Mouse (Mus musculus): ENCODE measurements around the gene Elavl3.
"Not testable (repeated sequence)": the region's sequence is repeated elsewhere in the genome, so short reads cannot be mapped to it uniquely, and the experiment has no call there.

Elavl3 gene

DNA sequence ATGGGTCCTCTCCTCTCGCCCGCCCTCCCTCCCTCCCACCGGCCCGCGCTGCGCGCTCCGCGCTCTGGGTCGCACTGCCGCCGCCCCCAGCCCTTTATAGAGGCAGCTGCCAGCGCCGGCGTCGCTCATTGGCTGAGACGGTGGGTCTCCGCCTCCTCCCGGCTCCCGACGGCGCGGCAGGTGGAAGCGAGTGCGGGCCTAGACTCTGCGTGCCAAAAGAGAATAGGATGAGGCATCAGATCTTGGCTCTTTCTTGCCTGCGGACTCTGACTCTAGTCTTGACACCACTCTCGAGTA is at the start of gene Elavl3:
Elavl3 (minus strand) TSS at position 66 of the 297 bp plus-strand sequence.
- peak; percentile 93 to 94 for DNase-seq (ENCODE audit: low spot score in 2 of 2)

DNA sequence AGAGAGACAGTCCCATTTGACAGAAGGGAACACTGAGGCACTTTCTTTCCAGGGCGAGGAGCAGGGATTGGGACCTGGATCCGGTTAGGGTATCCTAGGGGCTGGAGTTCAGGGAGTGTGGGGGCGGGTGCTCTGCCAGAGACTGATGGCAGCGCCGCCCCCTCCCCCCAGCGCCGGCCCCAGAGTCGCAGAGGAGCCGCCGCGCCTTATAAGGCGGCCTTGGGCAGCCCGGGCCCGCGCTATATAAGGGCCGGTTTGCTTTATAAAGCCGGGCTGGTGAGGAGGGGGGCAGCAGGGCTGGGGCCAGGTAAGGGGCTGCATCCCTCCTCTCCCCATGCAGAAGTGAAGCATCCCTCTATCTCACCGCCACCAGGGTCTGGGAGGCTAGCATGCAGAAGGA is 48.1 kb upstream of the Elavl3 start:
- no peak for DNase-seq (ENCODE audit: low spot score in 2 of 2)

DNA sequence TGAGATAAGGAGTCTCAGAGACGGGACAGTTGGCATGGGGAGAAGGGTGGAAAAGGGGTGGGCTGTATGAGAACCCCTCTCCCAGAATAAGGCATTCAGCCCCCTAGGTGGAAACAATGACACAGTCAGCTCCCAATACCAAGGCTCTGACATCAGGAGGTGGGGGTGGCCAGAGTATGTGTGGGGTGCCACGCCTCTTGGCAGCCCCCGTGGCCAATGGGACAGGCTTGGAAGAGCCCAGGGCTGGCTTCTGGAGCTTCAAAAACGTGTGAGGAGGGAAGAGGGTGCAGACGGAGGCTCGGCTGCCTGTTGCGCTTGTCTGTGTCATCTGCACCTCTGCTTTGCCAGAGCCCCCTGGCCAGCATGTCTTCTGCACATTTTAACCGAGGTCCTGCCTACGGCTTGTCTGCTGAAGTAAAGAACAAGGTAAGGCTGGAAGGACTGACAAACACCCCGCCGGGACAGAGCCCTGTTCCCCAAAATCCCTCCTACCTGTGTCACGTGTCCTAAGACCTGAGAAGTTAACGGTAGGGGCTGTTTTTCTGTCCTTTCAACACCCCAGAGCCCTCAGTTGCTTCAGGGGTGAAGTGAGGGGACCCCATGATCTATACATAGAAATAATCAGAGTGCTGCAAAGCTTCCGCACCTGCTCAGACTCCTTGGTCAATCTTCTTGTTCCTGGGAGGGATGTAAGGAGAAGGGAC is 47.3 kb upstream of the Elavl3 start, which contains the start of gene Cnn1:
Cnn1 (plus strand) TSS at position 224 of the 704 bp plus-strand sequence.
- DNase-seq (ENCODE audit: low spot score in 2 of 2): no peak

DNA sequence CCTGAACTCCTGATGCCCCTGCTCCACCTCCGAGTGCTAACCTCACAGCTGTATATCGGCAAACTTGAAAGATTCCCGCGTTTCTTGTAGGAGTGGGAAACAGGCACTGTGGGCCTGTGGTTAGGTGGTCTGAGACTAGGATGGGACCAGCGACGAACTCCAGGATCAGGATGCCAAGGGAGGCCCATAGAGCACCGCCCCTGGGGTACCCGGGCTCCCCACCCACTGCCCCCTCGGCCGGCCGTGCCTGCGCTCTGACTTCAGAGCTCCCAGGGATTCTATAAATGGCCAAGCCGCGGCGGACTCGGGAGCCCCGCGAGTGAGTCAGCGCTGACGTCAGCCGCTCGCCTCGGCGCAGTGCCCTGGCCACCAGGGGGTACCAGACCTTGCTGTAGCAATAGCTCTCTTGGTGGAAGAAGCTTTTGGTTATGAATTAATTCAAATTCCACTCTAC is 44.1 kb upstream of the Elavl3 start:
- DNase-seq (ENCODE audit: low spot score in 2 of 2): peak; percentile 67 to 76

DNA sequence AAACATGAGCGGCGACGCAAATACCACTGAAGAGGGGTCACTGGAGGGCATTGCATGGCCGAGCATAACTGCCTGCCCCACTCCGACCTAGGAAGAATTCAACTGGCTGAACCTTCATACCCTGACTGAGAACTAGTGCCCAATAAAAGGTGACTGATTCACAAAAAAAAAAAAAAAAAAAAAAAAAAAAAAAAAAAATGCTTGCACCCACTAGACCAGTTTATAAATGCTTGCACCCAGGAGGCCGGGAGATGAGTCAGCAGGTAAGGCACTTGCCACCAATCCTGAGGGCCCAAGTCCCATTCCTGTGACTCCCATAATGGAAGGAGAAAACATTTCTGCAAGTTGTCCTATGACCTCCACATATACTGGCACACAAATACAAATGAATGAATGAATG is 40.9 kb upstream of the Elavl3 start:
- no peak for DNase-seq (ENCODE audit: low spot score in 2 of 2)

DNA sequence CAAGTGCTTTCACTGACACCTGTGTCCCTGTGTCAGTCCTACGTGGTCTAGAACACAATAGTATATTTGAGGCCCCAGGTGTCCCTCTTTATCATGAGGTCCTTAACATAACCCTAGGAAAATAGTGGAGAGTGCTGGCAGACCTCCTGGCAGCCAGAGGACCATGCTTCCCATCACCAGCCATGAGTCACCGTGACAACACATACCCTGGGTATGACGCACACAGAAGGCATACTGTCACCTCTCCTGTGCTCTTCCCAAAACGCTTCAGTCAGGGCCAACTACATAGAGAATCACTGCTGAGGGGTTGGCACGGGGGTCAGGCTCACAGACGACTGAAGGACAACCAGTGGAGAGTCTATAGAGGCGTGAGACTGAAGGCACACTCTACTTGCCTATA is 38.2 kb upstream of the Elavl3 start:
- DNase-seq (ENCODE audit: low spot score in 2 of 2): no peak

DNA sequence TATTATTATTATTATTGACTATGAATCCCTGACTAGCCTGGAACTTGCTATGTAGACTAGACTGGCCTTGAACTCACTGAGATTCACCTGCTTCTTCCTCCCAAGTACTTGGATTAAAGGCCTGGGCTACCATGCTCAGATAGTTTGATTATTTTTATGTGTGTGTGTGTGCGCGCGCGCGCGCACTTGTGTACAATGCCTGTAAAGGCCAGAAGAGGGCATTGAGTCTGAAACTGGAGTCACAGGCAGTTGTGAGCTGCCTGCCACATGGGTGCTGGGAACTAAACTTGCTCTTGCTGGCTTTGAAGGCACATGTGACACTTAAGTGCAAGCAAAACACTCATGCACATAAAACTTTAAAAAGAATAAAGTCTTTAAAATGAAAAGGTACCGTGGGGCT is 37.5 kb upstream of the Elavl3 start:
- no peak for DNase-seq (ENCODE audit: low spot score in 2 of 2)

DNA sequence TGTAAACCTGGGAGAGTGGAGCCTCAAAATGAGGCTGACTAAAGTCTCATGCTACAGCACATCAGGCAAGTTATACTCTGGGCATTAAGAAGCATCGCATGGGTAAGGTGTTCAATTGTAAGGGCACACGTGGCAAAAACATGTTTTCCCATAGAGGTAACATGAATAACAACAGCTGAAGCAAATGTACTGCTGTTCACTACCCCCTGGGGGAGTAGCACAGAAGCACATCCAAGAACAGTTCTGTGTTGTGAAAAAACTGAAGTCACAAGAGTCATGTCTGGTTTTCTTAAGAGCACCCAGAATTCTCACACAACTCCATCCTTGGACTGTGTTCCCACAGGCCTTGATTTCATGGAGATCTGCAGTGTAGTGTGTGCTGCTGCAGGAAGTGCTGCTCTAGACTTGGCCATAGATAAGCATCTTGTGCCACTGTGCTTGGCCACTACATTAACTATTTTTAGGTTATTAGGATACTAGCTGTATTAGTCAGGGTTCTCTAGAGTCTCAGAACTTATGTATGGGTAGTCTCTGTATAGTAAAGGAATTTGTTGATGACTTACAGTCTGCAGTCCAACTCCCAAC is 35.3 kb upstream of the Elavl3 start:
- DNase-seq (ENCODE audit: low spot score in 2 of 2): no peak

DNA sequence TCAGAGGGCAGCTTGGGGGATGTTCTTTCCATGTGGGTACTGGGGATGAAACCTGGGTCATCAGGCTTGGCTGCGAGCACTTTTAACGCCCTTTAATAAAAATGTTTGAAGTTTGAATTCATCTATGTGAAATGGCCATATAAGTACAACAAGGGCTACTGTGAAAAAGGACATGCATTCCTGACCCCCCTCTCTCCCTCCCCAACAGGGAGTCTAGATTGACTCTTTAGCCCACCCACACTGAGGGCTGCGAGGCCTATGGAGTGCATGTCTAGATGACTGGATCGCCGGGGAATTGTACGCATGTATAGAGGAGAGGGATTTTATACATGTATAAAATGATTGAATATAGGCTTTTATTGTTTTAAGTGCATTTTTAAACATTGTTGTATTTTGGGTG is 34.2 kb upstream of the Elavl3 start:
- DNase-seq (ENCODE audit: low spot score in 2 of 2): no peak

DNA sequence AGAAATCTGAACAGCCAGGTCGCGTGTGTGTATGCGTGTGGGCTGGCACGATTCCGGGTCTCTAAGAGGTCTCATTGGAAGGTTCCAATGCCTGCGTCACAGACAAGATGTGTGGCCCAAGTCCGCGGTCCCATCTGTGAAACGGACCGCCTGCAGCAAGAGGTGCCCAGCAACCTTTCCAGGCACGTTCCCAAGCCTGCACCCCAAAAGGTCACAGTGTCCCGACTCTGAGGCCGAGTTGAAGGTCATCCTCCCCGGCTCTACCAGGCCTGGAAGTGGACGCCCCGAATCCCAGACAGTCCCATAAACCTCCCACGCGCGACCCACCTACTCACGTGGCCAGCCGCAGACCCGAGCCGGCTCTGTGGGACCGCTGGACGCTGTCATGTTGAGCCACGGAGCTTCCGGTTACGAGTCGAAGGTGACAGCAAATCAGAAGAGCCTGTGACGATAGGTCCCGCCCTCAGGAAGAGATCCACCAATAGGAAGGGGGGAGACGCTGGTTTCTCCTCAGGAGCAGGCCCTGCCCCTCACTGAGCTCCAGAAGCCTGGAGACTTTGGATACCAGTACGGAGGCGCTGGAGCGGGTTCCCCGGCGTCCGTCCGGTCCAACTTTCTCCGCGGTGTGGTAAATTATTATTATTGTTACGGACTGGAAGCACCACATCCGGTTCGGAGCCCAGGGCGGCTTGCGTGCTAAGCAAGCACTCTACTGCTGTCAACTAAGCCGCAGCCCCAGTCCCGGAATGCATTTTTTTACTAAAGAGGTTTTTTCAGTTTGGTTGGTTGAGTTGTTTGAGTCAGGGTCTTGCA is 33.4 kb upstream of the Elavl3 start, which contains the start of gene Ecsit:
Ecsit (minus strand) TSS at position 417 of the 813 bp plus-strand sequence.
- DNase-seq (ENCODE audit: low spot score in 2 of 2): peak; percentile 98 to 99

DNA sequence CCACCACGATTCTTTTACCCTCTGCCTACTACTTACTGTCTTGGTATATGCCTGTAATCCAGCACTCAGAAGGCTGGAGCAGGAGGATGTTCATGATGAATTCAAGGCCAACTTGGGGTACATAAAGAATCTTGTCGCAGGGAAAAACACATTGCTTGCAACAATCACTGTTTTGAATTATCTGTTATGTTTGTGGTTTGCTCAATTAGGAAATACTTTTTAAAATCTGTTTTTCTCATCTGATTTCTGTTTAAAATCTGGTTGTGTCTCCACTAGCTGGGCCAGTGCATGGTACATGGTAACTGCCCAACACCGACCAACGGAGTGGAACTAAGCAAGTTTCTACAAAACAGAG is 32.8 kb upstream of the Elavl3 start:
- no peak for DNase-seq (ENCODE audit: low spot score in 2 of 2)

DNA sequence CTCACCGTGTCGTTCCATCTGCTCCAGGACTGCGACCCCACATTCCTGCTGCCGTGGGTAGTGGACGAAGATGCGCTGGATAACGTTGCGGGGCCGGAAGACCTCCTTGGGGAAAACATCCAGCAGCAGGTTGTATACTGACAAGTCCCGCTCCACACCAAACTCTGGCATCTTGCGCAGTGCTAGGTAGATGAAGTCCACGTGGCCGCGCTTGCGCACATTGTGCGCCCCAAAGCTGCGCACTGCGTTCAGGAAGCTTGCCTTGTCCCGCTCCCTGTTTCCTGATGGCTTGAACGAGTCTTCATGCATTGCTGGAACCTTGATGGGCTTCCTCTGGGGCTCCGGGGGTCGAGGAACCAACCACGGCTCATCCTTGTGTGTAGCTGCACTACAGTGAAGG is 24.4 kb upstream of the Elavl3 start:
- no peak for DNase-seq (ENCODE audit: low spot score in 2 of 2)

DNA sequence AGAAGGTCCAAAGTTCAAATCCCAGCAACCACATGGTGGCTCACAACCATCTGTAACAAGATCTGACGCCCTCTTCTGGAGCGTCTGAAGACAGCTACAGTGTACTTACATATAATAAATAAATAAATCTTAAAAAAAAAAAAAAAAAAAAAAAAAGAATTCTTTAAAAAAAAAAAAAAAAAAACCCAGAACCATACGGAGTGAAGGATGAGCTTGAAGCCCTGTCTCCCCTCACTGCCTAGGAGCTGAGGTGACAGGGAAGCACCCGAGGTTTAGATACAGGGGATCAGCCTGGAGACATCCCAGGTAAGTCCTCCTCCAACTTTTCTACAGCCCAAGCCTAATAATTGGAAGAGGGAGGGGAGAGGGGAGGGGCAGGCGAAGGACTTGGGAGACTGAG is 24.0 kb upstream of the Elavl3 start:
- not testable (repeated sequence) for DNase-seq (ENCODE audit: low spot score in 2 of 2)

DNA sequence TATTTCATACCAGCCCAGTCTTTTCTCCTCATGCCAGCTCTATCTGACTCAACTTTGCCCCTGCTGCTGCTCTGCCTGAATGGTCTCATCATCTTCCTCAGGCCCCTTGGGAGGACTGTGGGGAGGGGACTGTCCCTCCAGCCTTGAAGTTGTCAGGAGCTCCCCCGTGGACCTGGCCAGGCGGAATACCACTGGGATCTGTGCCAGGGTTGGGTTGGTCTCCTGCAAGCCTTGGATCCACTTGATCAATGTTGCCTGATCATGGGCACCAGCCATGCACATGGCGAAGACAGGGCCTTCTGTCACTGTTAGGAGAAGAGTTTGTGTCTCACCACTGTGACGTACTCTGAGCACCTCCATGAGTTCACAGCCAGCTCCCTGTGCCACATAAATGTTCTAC is 20.5 kb upstream of the Elavl3 start:
- DNase-seq (ENCODE audit: low spot score in 2 of 2): peak in 1 of 2 experiments; percentile 53

DNA sequence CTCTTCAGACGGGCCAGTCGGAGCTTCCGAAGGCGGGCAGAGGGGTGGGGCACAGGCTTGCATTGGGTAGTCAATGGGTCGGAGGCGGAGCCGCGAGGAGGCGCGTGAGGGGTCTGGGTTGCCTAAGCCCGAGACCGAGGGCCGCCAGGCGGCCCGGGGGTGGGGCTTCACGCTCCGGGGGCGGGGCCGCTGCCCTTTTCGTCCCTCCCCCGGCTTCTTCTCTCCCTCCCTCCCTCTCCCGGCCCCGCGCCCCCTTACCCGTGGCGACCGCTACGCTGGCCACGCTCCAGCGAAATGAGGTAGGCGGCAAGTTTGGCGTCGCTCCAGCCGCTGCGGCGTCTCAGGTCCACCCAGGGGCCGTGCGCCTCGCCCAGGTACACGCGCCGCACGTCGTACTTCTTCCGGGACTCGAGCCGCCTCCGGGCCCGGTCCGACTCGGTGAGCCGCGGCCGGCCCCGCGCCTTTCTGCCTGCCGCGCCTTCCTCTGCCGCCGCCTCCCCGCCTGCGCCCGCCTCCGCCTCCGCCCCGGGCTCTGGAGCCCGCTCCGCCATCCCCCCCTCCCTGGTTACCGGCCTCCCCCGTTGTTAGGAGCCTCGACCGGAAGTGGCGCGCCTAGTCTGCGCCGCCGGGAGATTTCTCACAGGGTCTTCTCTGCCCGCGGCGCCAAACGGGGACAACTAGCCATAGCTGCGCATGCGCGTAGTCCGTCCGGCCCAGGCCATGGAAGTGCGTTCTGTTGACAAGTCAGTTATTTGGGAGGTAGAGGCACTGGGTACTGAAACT is 19.2 kb upstream of the Elavl3 start, which contains the start of the genes Gm49318 and Zfp653:
Gm49318 (minus strand) TSS at position 469 of the 783 bp plus-strand sequence.
Zfp653 (minus strand) TSS at position 586 of the 783 bp plus-strand sequence.
- DNase-seq (ENCODE audit: low spot score in 2 of 2): peak; percentile 98 to 99

DNA sequence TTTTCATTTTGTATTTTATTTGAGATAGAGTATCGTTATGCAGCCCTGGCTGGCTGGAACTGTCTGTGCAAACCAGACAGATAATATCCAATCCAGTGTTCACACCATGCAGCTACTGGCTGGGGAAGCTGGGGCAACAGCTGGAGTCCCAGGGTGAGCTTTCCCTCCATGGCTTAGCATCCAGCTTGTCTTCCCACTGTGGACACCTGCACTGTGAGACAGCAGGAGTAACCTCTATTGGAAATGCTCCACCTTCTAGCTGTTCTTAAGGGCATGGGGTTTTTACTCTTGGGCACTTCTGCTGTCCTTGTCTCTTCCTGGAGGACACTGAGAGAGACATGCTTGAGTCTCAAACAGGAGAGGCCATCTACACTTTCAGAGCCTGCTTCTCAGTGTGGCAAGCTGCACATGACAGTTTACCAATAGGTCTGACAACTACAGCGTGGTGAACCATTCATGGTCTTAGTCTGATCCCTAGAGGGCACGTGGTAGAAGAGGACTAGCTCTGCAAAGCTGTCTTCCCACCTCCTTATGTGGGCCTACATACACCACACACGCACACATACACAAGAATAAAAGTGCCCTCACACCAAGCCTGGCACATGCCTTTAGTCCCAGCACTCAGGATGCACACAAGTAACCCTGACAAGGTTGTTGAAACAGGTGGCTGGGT is 18.2 kb upstream of the Elavl3 start:
- no peak for DNase-seq (ENCODE audit: low spot score in 2 of 2)

DNA sequence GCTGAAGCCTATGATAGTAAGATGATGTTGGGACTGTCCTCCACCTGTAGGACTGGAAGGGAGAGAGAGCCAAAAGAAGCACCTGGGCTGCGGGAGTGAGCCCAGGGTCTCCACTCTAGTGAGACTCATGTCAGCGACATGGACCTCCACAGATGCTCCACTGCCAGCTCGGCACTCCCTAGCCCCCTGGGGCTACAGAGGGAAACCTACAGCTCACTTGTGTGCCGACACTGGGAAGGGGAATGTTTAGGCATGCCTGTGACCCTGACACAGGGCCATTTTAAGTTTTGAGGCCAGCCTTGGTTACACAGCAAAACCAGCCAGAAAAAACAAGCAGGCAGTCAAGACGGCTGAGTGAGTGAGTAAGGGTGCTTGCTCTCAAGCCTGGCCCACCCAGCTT is 15.4 kb upstream of the Elavl3 start:
- DNase-seq (ENCODE audit: low spot score in 2 of 2): no peak

DNA sequence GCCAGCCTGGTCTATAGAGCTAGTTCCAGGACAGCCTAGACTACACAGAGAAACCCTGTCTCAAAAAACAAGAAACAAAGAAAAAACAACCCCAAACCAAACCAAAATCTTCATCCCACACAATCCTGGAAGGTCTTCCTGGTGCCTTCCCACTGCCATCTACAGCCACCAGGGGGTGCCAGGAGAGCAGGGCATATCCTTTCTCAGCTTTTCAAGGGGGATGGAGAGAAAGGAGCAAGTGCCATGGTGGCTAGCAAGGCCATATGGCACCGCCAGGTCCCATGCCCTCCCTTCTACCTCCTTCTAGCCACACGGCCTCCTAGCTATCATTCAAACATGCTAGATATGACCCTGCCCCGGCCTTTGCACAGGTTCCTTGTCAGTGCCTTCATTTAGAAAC is 14.6 kb upstream of the Elavl3 start:
- DNase-seq (ENCODE audit: low spot score in 2 of 2): peak in 1 of 2 experiments; percentile 66

DNA sequence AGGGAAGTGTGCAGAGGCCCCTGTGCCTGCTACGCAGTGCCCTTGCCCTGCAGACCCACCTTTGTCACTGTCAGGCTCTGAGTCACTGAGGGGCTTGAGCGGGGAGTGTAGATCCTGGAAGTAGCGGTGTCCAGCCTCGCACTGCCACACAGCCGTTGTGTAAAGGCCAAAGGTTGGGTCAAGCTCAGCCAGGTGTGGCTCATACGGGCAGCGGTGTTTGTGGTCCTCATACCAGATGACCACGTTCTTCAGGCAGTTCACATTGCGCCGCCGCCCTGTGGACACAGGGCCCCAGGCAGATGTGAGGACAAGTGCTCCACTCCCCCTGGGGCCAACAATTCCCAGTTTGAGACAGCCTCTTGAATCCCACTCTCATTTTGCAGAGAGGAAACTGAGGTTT is 13.8 kb upstream of the Elavl3 start:
- no peak for DNase-seq (ENCODE audit: low spot score in 2 of 2)

DNA sequence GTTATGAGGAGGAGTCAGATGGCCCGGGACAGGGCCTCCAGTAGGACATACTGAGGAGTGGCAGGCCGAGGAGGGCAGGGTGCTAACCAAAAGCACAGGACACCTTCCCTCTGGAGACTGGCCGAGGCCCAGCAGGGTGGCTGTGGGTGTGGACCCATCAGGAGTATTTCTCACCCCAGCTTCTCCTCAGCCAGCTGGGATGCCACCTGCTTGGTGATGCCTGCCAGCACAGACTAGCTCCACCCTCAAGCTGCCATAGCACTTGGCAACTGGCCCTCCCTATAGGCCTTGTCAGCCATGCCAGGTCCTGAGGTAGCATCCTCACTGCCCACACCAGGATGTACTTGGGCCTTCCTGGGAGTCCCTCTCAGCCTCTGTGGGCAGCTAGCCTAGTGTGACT is 12.5 kb upstream of the Elavl3 start:
- peak; percentile 50 to 62 for DNase-seq (ENCODE audit: low spot score in 2 of 2)

DNA sequence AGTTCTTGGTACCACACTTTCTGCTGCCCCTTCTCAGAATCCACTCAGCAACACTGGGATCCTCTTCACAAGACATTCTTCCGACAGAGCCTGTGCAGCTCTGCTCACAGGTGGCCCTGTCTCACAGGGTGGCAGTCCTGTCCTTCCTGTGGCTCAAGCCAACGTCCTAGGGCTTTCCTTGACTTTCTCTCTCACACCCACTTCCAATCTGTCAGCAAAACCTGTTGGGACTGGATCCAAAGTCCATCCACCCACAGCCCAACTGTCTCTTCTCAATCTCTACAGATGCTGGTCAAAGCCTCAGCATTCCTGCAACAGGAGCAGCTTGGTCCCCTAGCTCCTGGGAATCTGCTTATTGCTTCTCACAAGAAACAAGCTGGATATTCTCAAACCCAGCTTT is 9.5 kb upstream of the Elavl3 start:
- DNase-seq (ENCODE audit: low spot score in 2 of 2): peak; percentile 45 to 63

Measured in right cerebral cortex, postnatal 10 days (tissue).